Mouse (Mus musculus): Measurements from ENCODE around the gene Polr3gl. TPM values are rescaled to one million over a fixed set of nuclear protein-coding genes. Genes with fewer than 3 reads are reported as not detected.

The Polr3gl gene
- total RNA-seq, 2 experiments from 2014 or later: 30.3 to 34.0 TPM

- no peak for DNase-seq
- intact Hi-C loops (cut with DNase I; ENCODE audit: low total_unique reads): loop anchor here (5.0 kb wide), 1 partner anchor 33 kb away; no protein-coding TSS in a partner anchor
These were observed 5.4 kb upstream of the Polr3gl start for GRCm38 (mm10) chr3:96599411-96599810.

GRCm38 (mm10) chr3:96599069-96599393 is 5.0 kb upstream of the Polr3gl start:
- intact Hi-C loops (cut with DNase I; ENCODE audit: low total_unique reads): loop anchor here (5.0 kb wide), 1 partner anchor 33 kb away; no protein-coding TSS in a partner anchor
- DNase-seq: no peak

GRCm38 (mm10) chr3:96598156-96599068 is 4.4 kb upstream of the Polr3gl start:
- intact Hi-C loops (cut with DNase I; ENCODE audit: low total_unique reads): loop anchor here (5.0 kb wide), 1 partner anchor 34 kb away; no protein-coding TSS in a partner anchor
- peak; percentile 75 for DNase-seq

- intact Hi-C loops (cut with DNase I; ENCODE audit: low total_unique reads): loop anchor here (5.0 kb wide), 1 partner anchor 35 kb away; no protein-coding TSS in a partner anchor
- DNase-seq: peak; percentile 20
These were observed 3.5 kb upstream of the Polr3gl start for GRCm38 (mm10) chr3:96597435-96597891.

GRCm38 (mm10) chr3:96596855-96597254 is 2.9 kb upstream of the Polr3gl start:
- DNase-seq: no peak
- intact Hi-C loops (cut with DNase I; ENCODE audit: low total_unique reads): loop anchor here (5.0 kb wide), 1 partner anchor 35 kb away; no protein-coding TSS in a partner anchor

- DNase-seq: peak; percentile 63
- intact Hi-C loops (cut with DNase I; ENCODE audit: low total_unique reads): loop anchor here (5.0 kb wide), 1 partner anchor 36 kb away; no protein-coding TSS in a partner anchor
These were observed 2.3 kb upstream of the Polr3gl start, which contains the start of gene Ankrd34a for GRCm38 (mm10) chr3:96596228-96596707. Gene Ankrd34a, plus strand, starts transcription at chr3:96596636.

GRCm38 (mm10) chr3:96595661-96596060 is 1.7 kb upstream of the Polr3gl start:
- intact Hi-C loops (cut with DNase I; ENCODE audit: low total_unique reads): loop anchor here (5.0 kb wide), 1 partner anchor 37 kb away; no protein-coding TSS in a partner anchor

GRCm38 (mm10) chr3:96594851-96595250 is 870 bp upstream of the Polr3gl start:
- DNase-seq: no peak
- intact Hi-C loops (cut with DNase I; ENCODE audit: low total_unique reads): loop anchor here (5.0 kb wide), 1 partner anchor 37 kb away; no protein-coding TSS in a partner anchor

More at GRCm38 (mm10) chr3:96595661-96596060, 1.7 kb upstream of the Polr3gl start:
- no peak for DNase-seq

GRCm38 (mm10) chr3:96593374-96593773 is 607 bp downstream of the Polr3gl start:
- no peak for DNase-seq
- intact Hi-C loops (cut with DNase I; ENCODE audit: low total_unique reads): no loop called here

GRCm38 (mm10) chr3:96590657-96591056 is 3.3 kb downstream of the Polr3gl start:
- intact Hi-C loops (cut with DNase I; ENCODE audit: low total_unique reads): no loop called here

GRCm38 (mm10) chr3:96583386-96583785 is 10.6 kb downstream of the Polr3gl start:
- intact Hi-C loops (cut with DNase I; ENCODE audit: low total_unique reads): no loop called here
- no peak for DNase-seq

More at GRCm38 (mm10) chr3:96590657-96591056, 3.3 kb downstream of the Polr3gl start:
- DNase-seq: no peak

- intact Hi-C loops (cut with DNase I; ENCODE audit: low total_unique reads): loop anchor here (2.0 kb wide), 1 partner anchor 33 kb away; no protein-coding TSS in a partner anchor
- no peak for DNase-seq
These were observed 12.0 kb downstream of the Polr3gl start for GRCm38 (mm10) chr3:96581771-96582515.

- no peak for DNase-seq
- intact Hi-C loops (cut with DNase I; ENCODE audit: low total_unique reads): loop anchor here (2.0 kb wide), 1 partner anchor 32 kb away; no protein-coding TSS in a partner anchor
These were observed 12.8 kb downstream of the Polr3gl start for GRCm38 (mm10) chr3:96581141-96581540.

GRCm38 (mm10) chr3:96579885-96580454 is 14.0 kb downstream of the Polr3gl start:
- peak; percentile 88 for DNase-seq
- intact Hi-C loops (cut with DNase I; ENCODE audit: low total_unique reads): loop anchor here (2.0 kb wide), 1 partner anchor 31 kb away; no protein-coding TSS in a partner anchor

GRCm38 (mm10) chr3:96579239-96579750 is 14.7 kb downstream of the Polr3gl start:
- no peak for DNase-seq
- intact Hi-C loops (cut with DNase I; ENCODE audit: low total_unique reads): no loop called here

GRCm38 (mm10) chr3:96578561-96579238 is 15.3 kb downstream of the Polr3gl start:
- no peak for DNase-seq
- intact Hi-C loops (cut with DNase I; ENCODE audit: low total_unique reads): no loop called here

- intact Hi-C loops (cut with DNase I; ENCODE audit: low total_unique reads): no loop called here
- DNase-seq: no peak
These were observed 16.4 kb downstream of the Polr3gl start for GRCm38 (mm10) chr3:96577566-96577965.

All from gastrocnemius, postnatal 14 days (tissue).